Mouse (Mus musculus): ENCODE measurements around the gene Fxyd6.

- TF ChIP-seq CTCF (IDR thresholded peaks at IDR 0.05; ENCODE audit: control insufficient read depth, insufficient read depth, low read length) (no peak), POLR2A (IDR thresholded peaks at IDR 0.05; ENCODE audit: borderline replicate concordance, control insufficient read depth, low read depth, low read length) (no peak)
These were observed 52.8 kb downstream of the Fxyd6 start for GRCm38 (mm10) chr9:45422761-45423298.

Measured in bone marrow, adult 2 months (tissue).